Mouse (Mus musculus) heart, postnatal 0 days (tissue): ENCODE data around the gene Gm3512.
"Not testable (repeated sequence)": the region's sequence is repeated elsewhere in the genome, so short reads cannot be mapped to it uniquely, and the experiment has no call there.

Experiments
- CTCF ChIP-seq: IDR thresholded peaks from 2 replicates; pipeline ENCODE4 v1.5.1; 2016; ENCODE audit warnings: antibody characterized with exemption, control low read depth, low read depth
- EP300 ChIP-seq: IDR thresholded peaks from 2 replicates; pipeline ENCODE4 v1.6.1; 2016; ENCODE audit warnings: antibody characterized with exemption, low read depth

GRCm38 (mm10) chr14:7105124-7105802 is 69.1 kb downstream of the Gm3512 start:
- not testable (repeated sequence) for TF ChIP-seq CTCF, EP300
